Mouse (Mus musculus) lung, postnatal 14 days (tissue): ENCODE measurements at regions not wholly inside any gene's neighbourhood (a gene's known extent, or its start where the extent isn't known, plus 50 kb on each side); places are given as distances from the start of the nearest gene placed in this dataset.
A peak's percentile ranks its signal among the peaks of the same experiment; 100 is the strongest.

Source experiments
- DNase-seq: peaks from one replicate; pipeline ENCODE4 v3.0.0; 2021

- no peak for DNase-seq
These were observed 393.1 kb downstream of the Rnd3 start for GRCm38 (mm10) chr2:50755616-50756450.

GRCm38 (mm10) chr2:50755160-50755559 lies 393.8 kb downstream of the Rnd3 start:
- no peak for DNase-seq

DNA sequence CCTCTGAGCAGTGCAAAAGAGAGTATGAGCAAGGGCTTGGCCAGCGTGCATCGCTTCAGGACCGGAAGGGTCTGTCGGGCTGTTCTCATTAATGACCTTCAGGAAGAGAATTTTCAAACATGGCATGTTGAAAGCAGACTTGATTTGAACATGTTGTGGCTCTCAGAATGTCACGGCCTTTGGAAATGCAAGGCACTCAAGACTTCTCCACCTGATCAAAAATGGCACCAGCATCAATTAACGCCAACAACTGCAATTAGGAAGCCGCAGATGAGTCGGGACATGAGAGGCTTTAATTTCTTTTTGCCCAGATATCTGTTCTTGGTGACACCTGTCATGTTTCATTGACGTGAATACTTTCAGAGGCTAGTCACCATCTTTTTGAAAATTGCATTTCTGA lies 396.5 kb downstream of the Rnd3 start:
- no peak for DNase-seq

DNA sequence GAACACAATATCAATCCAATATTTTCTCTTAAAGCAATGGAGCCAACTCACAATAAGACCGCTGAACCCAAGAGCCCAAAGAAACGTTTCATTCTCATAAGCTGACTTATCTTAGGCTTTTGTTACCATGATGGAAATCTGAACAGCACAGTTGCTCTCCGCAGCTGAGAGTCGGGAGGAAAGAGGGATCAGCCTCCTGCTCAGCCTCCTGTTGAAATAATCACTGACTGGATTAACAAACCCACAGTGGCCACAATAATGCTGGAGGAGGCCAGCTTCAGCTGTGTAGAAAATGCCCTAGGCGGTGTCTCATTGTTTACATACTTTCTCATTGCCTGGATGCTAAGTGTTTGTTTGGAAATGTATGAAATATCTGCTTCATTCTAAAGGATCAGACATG lies 398.1 kb downstream of the Rnd3 start:
- DNase-seq: no peak

DNA sequence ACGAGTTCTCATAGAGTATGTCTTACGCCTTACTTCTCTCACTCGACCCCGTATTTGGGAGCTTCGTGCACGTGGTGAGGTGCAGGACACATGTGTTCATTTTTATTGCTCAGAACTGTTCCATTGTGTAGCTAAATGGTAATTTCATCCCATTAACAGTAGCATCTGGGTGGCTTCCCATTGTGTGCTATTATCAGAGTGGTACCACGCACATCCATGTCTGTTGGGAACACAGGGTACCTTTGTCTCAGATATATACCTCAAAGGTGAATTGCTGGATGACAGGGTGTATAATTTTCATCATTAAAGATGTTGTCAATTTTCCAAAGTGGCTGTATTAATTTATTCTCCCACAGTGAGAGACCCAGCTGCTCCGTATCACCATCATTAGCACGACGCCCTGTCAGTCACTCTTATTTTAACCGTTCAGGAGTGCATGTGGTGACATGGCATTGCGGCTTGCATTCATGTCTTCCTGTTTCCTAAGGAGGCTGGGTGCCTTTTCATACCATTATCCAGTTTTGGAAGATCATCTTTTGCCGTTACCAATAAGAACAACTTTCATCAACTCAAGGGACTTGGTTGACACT lies 404.2 kb downstream of the Rnd3 start:
- DNase-seq: no peak

DNA sequence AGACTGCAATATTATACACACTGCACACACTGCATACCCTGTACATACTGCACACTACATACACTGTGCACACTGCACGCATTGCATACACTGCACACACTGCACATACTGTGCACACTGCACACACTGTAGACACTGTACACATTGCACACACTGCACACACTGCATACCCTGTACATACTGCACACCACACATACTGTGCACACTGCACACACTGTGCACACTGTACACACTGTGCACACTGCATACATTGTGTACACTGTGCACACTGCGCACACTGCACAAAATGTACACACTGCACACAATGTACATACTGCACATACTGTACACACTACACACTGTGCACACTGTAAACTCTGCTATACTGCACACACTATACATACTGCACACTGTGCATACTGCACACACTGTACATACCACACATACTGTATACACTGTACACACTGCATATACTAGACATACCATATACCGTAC lies 405.1 kb downstream of the Rnd3 start:
- no peak for DNase-seq

DNA sequence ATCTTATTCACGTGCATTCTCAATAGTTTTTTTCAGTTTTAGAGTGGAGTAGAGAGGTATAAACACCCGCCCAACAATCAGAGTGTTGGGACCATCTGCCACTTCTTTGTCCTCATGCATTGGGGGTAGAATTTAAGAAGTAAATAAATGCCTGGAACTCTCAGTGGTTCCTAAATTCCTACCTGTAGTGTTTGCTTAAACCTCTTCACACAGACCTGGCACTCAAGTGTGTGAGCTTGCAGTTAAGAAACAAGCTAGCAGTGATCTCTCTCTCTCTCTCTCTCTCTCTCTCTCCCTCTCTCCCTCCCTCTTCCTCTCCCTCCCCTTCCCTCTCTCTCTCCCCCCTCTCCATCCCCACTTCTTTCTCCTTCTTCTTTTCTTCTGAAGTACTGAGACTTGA lies 406.5 kb downstream of the Rnd3 start:
- DNase-seq: no peak

DNA sequence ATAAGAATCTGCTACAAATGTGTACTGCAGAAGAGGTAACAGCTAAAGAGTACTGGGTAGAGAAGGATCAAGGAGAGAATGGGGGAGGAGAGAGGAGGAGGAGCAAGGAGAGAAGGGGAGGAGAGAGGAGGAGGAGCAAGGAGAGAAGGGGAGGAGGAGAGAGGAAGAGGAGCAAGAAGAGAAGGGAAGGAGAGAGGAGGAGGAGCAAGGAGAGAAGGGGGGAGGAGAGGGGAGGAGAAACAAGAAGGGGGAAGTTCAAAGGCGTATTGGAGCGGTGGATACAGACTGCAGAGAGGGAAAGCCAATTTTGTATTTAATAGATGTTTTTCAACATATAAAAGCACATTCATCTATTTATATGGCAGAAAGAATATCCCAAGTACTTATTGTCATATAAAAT lies 407.6 kb downstream of the Rnd3 start:
- DNase-seq: no peak

- no peak for DNase-seq
These were observed 409.3 kb downstream of the Rnd3 start for GRCm38 (mm10) chr2:50739599-50739979.

GRCm38 (mm10) chr2:50738936-50739598 lies 409.8 kb downstream of the Rnd3 start:
- DNase-seq: no peak

GRCm38 (mm10) chr2:50737706-50738105 lies 411.2 kb downstream of the Rnd3 start:
- DNase-seq: no peak

DNA sequence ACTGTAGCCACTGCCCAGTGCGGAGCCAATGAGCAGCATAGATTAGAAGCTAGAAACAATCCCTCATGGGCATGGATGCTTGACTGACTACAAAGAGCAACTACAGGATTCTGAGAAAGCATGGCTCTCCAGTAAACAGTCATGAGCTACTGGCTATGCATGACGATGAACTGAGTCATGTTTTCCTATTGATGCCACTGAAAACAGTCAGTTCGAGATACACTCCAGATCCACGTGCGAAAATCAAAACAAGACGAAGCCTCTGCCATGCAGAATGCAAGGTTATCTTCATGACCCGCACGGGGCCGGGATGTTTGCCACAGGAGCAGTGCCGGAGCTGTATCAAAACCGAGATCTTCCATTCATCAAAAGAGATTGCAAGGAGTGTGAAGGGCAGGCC lies 413.9 kb downstream of the Rnd3 start:
- DNase-seq: no peak

- DNase-seq: no peak
These were observed 410.1 kb upstream of the Mmadhc start for GRCm38 (mm10) chr2:50706652-50707051.

DNA sequence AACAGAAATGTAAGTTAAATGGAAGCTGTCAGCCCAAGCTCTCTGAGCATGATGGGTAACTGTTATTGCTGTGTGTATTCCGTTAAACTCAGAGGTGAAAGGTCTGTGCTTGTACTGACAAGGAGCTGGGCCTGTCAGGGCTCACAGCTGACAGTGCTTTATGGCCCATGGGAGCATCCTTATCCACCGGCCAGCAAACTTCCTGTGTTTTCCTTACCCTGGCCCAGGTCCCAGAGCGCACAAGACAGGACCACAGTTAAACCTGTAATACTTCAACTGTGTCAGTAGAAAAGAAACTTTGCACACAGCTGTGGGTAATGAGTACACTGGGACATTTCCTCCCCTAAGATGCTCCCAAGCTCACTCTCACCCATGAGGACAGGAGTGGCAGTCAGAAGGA lies 407.7 kb upstream of the Mmadhc start:
- peak; percentile 48 for DNase-seq

DNA sequence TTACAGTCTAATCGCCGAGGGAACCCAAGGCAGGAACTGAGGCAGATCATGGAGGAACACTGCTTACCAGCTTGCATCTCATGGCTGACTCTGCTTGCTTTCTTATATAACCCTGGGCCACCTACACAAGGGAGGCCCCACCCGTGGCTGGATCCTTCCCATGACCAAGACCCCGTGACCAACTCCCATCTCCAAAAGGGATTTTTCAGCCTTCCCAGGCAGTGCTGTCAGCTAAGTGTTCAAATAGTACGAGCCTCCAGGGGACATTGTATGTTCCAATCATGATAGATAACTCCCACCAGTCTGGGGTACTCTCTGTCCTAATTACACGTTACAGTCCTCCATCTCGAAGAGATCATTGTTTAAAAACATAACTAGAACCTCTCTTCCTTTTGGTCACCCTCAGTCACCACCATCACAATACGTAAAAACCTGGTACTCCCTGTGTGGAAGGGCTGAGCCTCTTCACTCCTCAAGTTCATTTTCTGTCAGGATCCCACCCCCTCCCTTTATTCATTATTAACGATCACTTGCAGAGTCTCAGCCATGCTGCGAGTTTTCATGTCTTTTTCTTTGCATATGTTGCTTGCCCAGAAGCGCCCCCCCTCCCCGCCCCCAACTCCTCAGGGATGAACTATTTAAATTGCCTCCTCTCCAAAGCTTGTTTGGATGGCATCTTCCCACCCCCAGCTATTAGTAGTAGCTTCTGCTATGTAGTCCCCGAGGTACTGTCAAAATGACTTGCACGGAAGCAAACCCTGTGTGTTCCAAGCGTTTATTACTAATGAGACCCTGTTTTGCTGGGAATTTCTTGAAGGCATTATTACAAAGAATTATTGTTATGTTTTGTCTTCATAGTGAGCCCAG lies 406.2 kb upstream of the Mmadhc start:
- DNase-seq: no peak

GRCm38 (mm10) chr2:50698841-50699240 lies 402.2 kb upstream of the Mmadhc start:
- DNase-seq: no peak

DNA sequence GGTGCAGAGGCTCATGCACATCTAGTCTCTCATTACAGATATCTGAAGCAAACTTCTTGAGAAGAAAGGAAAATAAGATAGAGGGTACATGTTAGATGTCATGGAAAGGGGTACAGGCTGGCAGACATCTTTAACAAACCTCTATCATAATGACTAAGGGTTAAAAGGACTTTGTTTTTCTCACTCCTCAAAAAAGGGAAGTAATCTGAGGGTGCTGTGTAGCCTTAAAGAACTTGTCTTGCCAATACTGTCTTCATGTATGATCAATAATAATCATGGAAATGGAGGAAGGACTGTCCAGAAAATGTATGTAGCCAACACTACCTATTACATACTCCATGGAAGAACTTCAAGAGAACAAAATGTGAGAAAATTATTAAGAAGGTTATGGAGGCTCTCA lies 400.0 kb upstream of the Mmadhc start:
- DNase-seq: no peak

DNA sequence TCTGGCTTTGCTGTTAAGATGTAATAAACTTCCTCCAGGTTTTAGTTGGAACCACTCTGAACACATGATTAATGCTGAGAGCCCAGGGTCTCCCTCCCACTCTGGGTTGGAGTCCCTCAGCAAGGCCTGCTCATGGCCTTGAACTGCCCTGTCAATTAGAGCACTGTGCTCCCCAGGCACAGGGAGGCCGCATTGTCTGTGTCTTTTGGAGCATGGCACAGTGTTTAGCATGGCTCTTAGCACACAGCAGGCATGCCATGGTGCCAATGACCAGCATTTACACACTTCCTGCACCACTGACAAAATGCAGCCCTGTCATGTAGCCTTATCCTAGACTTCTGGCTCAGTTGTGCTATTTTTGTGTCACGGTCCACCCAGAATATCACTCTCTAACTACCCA lies 398.2 kb upstream of the Mmadhc start:
- no peak for DNase-seq

DNA sequence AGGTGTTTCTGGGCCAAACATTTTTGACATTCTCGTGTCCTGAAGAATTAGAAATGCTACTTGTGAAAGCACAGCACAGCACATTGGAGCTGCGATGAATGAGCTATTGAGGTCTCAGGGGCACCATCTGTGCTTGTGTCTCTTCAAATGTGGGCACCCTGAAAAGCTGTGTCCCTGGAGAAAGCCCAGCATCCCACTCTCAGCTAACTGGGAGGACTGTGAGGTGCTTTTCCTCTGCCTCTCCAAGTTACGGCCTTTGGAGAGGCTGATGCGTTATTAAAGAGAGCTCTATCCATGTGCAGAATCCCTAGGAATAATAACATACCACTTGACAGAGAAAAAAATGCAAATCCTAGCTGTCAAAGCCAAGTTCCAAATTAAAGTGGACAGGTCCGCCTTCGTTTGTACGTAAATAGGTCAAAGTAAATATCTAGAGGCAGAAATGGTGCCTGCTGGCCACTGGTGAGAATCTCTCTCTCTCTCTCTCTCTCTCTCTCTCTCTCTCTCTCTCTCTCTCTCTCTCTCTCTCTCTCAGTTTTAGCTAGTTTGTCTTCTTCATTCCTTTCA lies 397.3 kb upstream of the Mmadhc start:
- DNase-seq: no peak

DNA sequence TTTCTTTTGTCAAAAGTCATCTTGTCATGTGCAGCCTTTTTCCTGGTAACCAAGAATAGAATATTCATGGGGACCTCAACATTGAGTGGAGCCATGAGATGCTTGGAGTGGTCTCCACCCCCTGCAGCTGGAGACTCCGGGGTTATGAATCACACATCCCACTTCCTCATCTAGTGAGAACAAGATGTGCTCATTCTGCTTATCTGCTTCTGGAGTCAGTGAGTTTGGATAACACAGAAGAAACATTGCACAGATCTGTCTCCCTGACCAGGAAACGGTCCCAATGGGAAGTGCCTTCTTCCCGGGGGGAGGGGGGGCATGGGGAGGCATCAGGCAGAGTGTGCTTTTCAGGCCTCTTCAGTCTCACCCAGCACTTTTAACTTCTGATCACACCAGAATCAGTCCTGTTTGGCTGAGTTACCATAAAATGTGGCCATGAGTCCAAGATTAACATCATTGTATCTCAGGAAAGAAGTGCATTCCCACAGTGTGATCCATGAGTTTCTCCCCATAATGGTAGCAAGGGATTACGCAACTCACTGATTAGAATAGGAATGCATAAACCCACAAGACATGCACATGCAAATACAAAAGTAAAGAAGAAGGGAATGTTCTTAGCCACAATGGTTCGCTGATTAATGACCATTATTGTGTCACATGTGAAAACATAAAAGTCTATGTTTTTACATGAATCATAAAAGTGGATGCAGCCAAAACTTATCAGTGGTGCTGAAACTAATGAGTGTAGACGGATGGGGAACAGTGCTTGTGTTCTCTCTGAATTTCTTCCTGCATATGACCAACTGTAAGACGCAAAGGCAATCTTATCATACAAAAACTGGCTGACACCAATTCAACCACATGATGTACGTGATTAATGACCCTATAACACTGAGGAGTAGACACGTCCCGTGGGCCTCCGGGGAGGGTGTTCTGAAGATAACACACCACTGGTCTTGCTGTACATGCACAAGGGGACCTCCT lies 393.8 kb upstream of the Mmadhc start:
- DNase-seq: no peak

DNA sequence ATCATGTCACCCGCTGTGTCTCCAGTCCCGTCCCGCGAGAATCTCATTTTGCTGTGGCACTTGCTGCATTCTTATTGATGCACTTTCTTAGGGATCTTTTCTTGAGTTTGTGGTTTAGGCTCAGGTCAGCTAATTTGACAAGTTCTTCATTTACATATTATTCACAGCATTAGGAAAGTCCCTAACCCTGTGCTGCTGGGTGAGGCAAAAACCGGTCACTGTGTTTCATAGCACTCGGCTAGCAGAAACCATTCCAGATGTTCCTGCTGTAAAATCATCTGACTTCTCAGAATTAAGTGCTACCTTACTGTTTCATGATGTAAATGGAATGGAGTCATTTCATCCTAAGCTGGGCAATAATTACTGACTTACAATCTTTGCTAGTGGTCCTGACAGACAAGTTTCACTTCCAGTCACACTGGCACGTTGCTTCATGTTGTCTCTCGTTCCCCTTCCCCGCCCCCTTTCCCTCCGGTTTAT lies 391.1 kb upstream of the Mmadhc start:
- DNase-seq: no peak
